Mouse (Mus musculus): ENCODE results near the gene Corin. TPM values are rescaled to one million over a fixed set of nuclear protein-coding genes. Genes with fewer than 3 reads are reported as not detected.

The Corin gene
- polyA plus RNA-seq, 1 experiment, result 3.5 TPM

- Histone ChIP-seq H3K36me3 (ENCODE audit: control insufficient read depth, insufficient read depth, low read length) (no peaks in the 10 kb centered on the region), H3K27ac (ENCODE audit: control insufficient read depth, insufficient read depth, low read length) (no peak overlapping the region), H3K4me3 (ENCODE audit: control insufficient read depth, insufficient read depth, low read length) (no peak overlapping the region), H3K4me1 (replicated peaks; ENCODE audit: control insufficient read depth, insufficient read depth, low read length) (no peaks in the 10 kb centered on the region), H3K27me3 (ENCODE audit: control insufficient read depth, insufficient read depth, low read length) (no peaks in the 10 kb centered on the region)
- WGBS, result 83% methylated on average over 3 of the region's 3 CpGs
- no peak for DNase-seq
- TF ChIP-seq CTCF (IDR thresholded peaks at IDR 0.05; ENCODE audit: borderline replicate concordance, control insufficient read depth, extremely low read depth, insufficient read depth, low read length, poor library complexity), result no peak
- no peak for TF ChIP-seq POLR2A (IDR thresholded peaks at IDR 0.05; ENCODE audit: control insufficient read depth, extremely low read depth, insufficient read depth, low read length, poor library complexity)
Observed at GRCm38 (mm10) chr5:72431856-72432255, 72.4 kb downstream of the Corin start.

- 82% methylated on average over 4 of the region's 4 CpGs for WGBS
- H3K27ac ChIP-seq (ENCODE audit: control insufficient read depth, insufficient read depth, low read length), result no peak overlapping the region
Observed at GRCm38 (mm10) chr5:72427556-72427955, 76.7 kb downstream of the Corin start.

GRCm38 (mm10) chr5:72425342-72426010 lies 78.8 kb downstream of the Corin start:
- TF ChIP-seq POLR2A (IDR thresholded peaks at IDR 0.05; ENCODE audit: control insufficient read depth, extremely low read depth, insufficient read depth, low read length, poor library complexity) (no peak), CTCF (IDR thresholded peaks at IDR 0.05; ENCODE audit: borderline replicate concordance, control insufficient read depth, extremely low read depth, insufficient read depth, low read length, poor library complexity) (no peak)
- Histone ChIP-seq H3K4me1 (replicated peaks; ENCODE audit: control insufficient read depth, insufficient read depth, low read length) (no peaks in the 10 kb centered on the region), H3K27me3 (ENCODE audit: control insufficient read depth, insufficient read depth, low read length) (no peaks in the 10 kb centered on the region), H3K27ac (ENCODE audit: control insufficient read depth, insufficient read depth, low read length) (no peak overlapping the region), H3K36me3 (ENCODE audit: control insufficient read depth, insufficient read depth, low read length) (no peaks in the 10 kb centered on the region), H3K4me3 (ENCODE audit: control insufficient read depth, insufficient read depth, low read length) (no peak overlapping the region)
- no peak for DNase-seq

More at GRCm38 (mm10) chr5:72427556-72427955, 76.7 kb downstream of the Corin start:
- no peak for TF ChIP-seq POLR2A (IDR thresholded peaks at IDR 0.05; ENCODE audit: control insufficient read depth, extremely low read depth, insufficient read depth, low read length, poor library complexity)
- no peak for TF ChIP-seq CTCF (IDR thresholded peaks at IDR 0.05; ENCODE audit: borderline replicate concordance, control insufficient read depth, extremely low read depth, insufficient read depth, low read length, poor library complexity)
- no peaks in the 10 kb centered on the region for H3K36me3 ChIP-seq (ENCODE audit: control insufficient read depth, insufficient read depth, low read length)
- H3K4me1 ChIP-seq (replicated peaks; ENCODE audit: control insufficient read depth, insufficient read depth, low read length), result no peaks in the 10 kb centered on the region
- no peak for DNase-seq
- no peak overlapping the region for H3K4me3 ChIP-seq (ENCODE audit: control insufficient read depth, insufficient read depth, low read length)
- no peaks in the 10 kb centered on the region for H3K27me3 ChIP-seq (ENCODE audit: control insufficient read depth, insufficient read depth, low read length)

- no peaks in the 10 kb centered on the region for H3K4me1 ChIP-seq (replicated peaks; ENCODE audit: control insufficient read depth, insufficient read depth, low read length)
- H3K36me3 ChIP-seq (ENCODE audit: control insufficient read depth, insufficient read depth, low read length), result no peaks in the 10 kb centered on the region
- no peak overlapping the region for H3K27ac ChIP-seq (ENCODE audit: control insufficient read depth, insufficient read depth, low read length)
- no peaks in the 10 kb centered on the region for H3K27me3 ChIP-seq (ENCODE audit: control insufficient read depth, insufficient read depth, low read length)
- DNase-seq, result no peak
- no peak overlapping the region for H3K4me3 ChIP-seq (ENCODE audit: control insufficient read depth, insufficient read depth, low read length)
- TF ChIP-seq CTCF (IDR thresholded peaks at IDR 0.05; ENCODE audit: borderline replicate concordance, control insufficient read depth, extremely low read depth, insufficient read depth, low read length, poor library complexity), result no peak
- no peak for TF ChIP-seq POLR2A (IDR thresholded peaks at IDR 0.05; ENCODE audit: control insufficient read depth, extremely low read depth, insufficient read depth, low read length, poor library complexity)
- 73% methylated on average over 10 of the region's 10 CpGs for WGBS
Observed at GRCm38 (mm10) chr5:72411874-72412329, 92.4 kb downstream of the Corin start.

GRCm38 (mm10) chr5:72410841-72411240 lies 93.4 kb downstream of the Corin start:
- no peak for TF ChIP-seq CTCF (IDR thresholded peaks at IDR 0.05; ENCODE audit: borderline replicate concordance, control insufficient read depth, extremely low read depth, insufficient read depth, low read length, poor library complexity)
- no peak for TF ChIP-seq POLR2A (IDR thresholded peaks at IDR 0.05; ENCODE audit: control insufficient read depth, extremely low read depth, insufficient read depth, low read length, poor library complexity)
- Histone ChIP-seq H3K4me1 (replicated peaks; ENCODE audit: control insufficient read depth, insufficient read depth, low read length) (no peaks in the 10 kb centered on the region), H3K36me3 (ENCODE audit: control insufficient read depth, insufficient read depth, low read length) (no peaks in the 10 kb centered on the region), H3K4me3 (ENCODE audit: control insufficient read depth, insufficient read depth, low read length) (no peak overlapping the region), H3K27ac (ENCODE audit: control insufficient read depth, insufficient read depth, low read length) (no peak overlapping the region), H3K27me3 (ENCODE audit: control insufficient read depth, insufficient read depth, low read length) (no peaks in the 10 kb centered on the region)
- no peak for DNase-seq
- WGBS, result 91% methylated on average over 3 of the region's 3 CpGs

GRCm38 (mm10) chr5:72403376-72403775 lies 100.9 kb downstream of the Corin start:
- H3K27me3 ChIP-seq (ENCODE audit: control insufficient read depth, insufficient read depth, low read length), result no peaks in the 10 kb centered on the region
- no peak for DNase-seq
- 91% methylated on average over 9 of the region's 9 CpGs for WGBS
- H3K36me3 ChIP-seq (ENCODE audit: control insufficient read depth, insufficient read depth, low read length), result no peaks in the 10 kb centered on the region
- no peak overlapping the region for H3K4me3 ChIP-seq (ENCODE audit: control insufficient read depth, insufficient read depth, low read length)
- no peak overlapping the region for H3K27ac ChIP-seq (ENCODE audit: control insufficient read depth, insufficient read depth, low read length)
- no peak for TF ChIP-seq POLR2A (IDR thresholded peaks at IDR 0.05; ENCODE audit: control insufficient read depth, extremely low read depth, insufficient read depth, low read length, poor library complexity)
- no peaks in the 10 kb centered on the region for H3K4me1 ChIP-seq (replicated peaks; ENCODE audit: control insufficient read depth, insufficient read depth, low read length)

GRCm38 (mm10) chr5:72402913-72403312 lies 101.4 kb downstream of the Corin start:
- H3K36me3 ChIP-seq (ENCODE audit: control insufficient read depth, insufficient read depth, low read length), result no peaks in the 10 kb centered on the region
- no peak overlapping the region for H3K4me3 ChIP-seq (ENCODE audit: control insufficient read depth, insufficient read depth, low read length)
- DNase-seq, result no peak
- no peaks in the 10 kb centered on the region for H3K27me3 ChIP-seq (ENCODE audit: control insufficient read depth, insufficient read depth, low read length)
- H3K27ac ChIP-seq (ENCODE audit: control insufficient read depth, insufficient read depth, low read length), result no peak overlapping the region
- TF ChIP-seq POLR2A (IDR thresholded peaks at IDR 0.05; ENCODE audit: control insufficient read depth, extremely low read depth, insufficient read depth, low read length, poor library complexity) (no peak), CTCF (IDR thresholded peaks at IDR 0.05; ENCODE audit: borderline replicate concordance, control insufficient read depth, extremely low read depth, insufficient read depth, low read length, poor library complexity) (no peak)
- WGBS, result 96% methylated on average over 5 of the region's 5 CpGs
- H3K4me1 ChIP-seq (replicated peaks; ENCODE audit: control insufficient read depth, insufficient read depth, low read length), result no peaks in the 10 kb centered on the region

All from thymus, adult 2 months (tissue).